Mouse (Mus musculus) embryo, embryonic 9.5 days (tissue): ENCODE data around the gene Lman2l.
A peak's percentile ranks its signal among the peaks of the same experiment; 100 is the strongest.

Experiments
- DNase-seq: peaks from one replicate; pipeline ENCODE4 v3.0.0-alpha.2; 2017; ENCODE audit errors: extremely low spot score

Gene Lman2l

GRCm38 (mm10) chr1:36444471-36445464 lies at the start of gene Lman2l:
Lman2l (minus strand) TSS chr1:36445271.
- DNase-seq: peak; percentile 96

- no peak for DNase-seq
These were observed 48.2 kb upstream of the Lman2l start for GRCm38 (mm10) chr1:36493299-36493698.

GRCm38 (mm10) chr1:36492416-36493139 lies 47.5 kb upstream of the Lman2l start:
- peak; percentile 49 for DNase-seq

GRCm38 (mm10) chr1:36489661-36490060 lies 44.6 kb upstream of the Lman2l start:
- DNase-seq: no peak

GRCm38 (mm10) chr1:36487111-36487510 lies 42.0 kb upstream of the Lman2l start:
- DNase-seq: no peak

- no peak for DNase-seq
These were observed 40.0 kb upstream of the Lman2l start for GRCm38 (mm10) chr1:36485080-36485479.

GRCm38 (mm10) chr1:36483825-36484224 lies 38.8 kb upstream of the Lman2l start:
- no peak for DNase-seq

GRCm38 (mm10) chr1:36479903-36480899 lies 35.1 kb upstream of the Lman2l start:
- no peak for DNase-seq

GRCm38 (mm10) chr1:36478343-36478795 lies 33.3 kb upstream of the Lman2l start:
- no peak for DNase-seq

GRCm38 (mm10) chr1:36476426-36476825 lies 31.4 kb upstream of the Lman2l start:
- DNase-seq: no peak

- no peak for DNase-seq
These were observed 30.5 kb upstream of the Lman2l start for GRCm38 (mm10) chr1:36475480-36476110.

GRCm38 (mm10) chr1:36474646-36475045 lies 29.6 kb upstream of the Lman2l start:
- DNase-seq: no peak

GRCm38 (mm10) chr1:36473211-36473780 lies 28.2 kb upstream of the Lman2l start:
- no peak for DNase-seq

GRCm38 (mm10) chr1:36472106-36472440 lies 27.0 kb upstream of the Lman2l start:
- DNase-seq: no peak

- peak; percentile 94 for DNase-seq
These were observed 26.4 kb upstream of the Lman2l start, which contains the start of gene Cnnm4 for GRCm38 (mm10) chr1:36471181-36472105. Cnnm4 (plus strand) TSS chr1:36471620.

- no peak for DNase-seq
These were observed 24.9 kb upstream of the Lman2l start for GRCm38 (mm10) chr1:36469811-36470444.

GRCm38 (mm10) chr1:36467446-36467845 lies 22.4 kb upstream of the Lman2l start:
- no peak for DNase-seq

GRCm38 (mm10) chr1:36465641-36466160 lies 20.6 kb upstream of the Lman2l start:
- no peak for DNase-seq

GRCm38 (mm10) chr1:36461829-36462228 lies 16.8 kb upstream of the Lman2l start:
- DNase-seq: no peak
